Mouse (Mus musculus) kidney, embryonic 14.5 days (tissue): ENCODE results near the gene Raph1. TPM values are rescaled to one million over a fixed set of nuclear protein-coding genes. Genes with fewer than 3 reads are reported as not detected.
"Not testable (repeated sequence)": the region's sequence is repeated elsewhere in the genome, so short reads cannot be mapped to it uniquely, and the experiment has no call there.

ENCODE experiments used
- ATAC-seq: fragments of 200-750 bp; cut with Nextera tagmentation; 2 replicates; pipeline ENCODE4 v1.8.0; 2017; ENCODE audit warnings: moderate number of reproducible peaks, mild to moderate bottlenecking, moderate TSS enrichment, moderate library complexity; ENCODE audit not compliant: low FRiP score, low TSS enrichment
- H3K27ac ChIP-seq: fragments of 300-500 bp; sonication (generic); 2 replicates; pipeline ENCODE4 v1.5.1; 2014; ENCODE audit warnings: low read depth, mild to moderate bottlenecking, low read length, moderate library complexity, mixed read lengths
- H3K27me3 ChIP-seq: fragments of 300-500 bp; sonication (generic); 2 replicates; pipeline ENCODE4 v1.6.1; 2014; ENCODE audit warnings: mild to moderate bottlenecking, low read length; ENCODE audit not compliant: control insufficient read depth, insufficient read depth
- H3K36me3 ChIP-seq: fragments of 300-500 bp; sonication (generic); 2 replicates; pipeline ENCODE4 v1.6.1; 2014; ENCODE audit warnings: low read length, mixed read lengths; ENCODE audit not compliant: control insufficient read depth, insufficient read depth
- H3K4me1 ChIP-seq: fragments of 300-500 bp; sonication (generic); 2 replicates; pipeline ENCODE4 v1.6.1; 2014; ENCODE audit warnings: low read length, mixed read lengths; ENCODE audit not compliant: control insufficient read depth, insufficient read depth
- H3K4me2 ChIP-seq: fragments of 300-500 bp; sonication (generic); replicated peaks from 2 replicates; pipeline ENCODE4 v1.6.1; 2014; ENCODE audit warnings: low read depth, mild to moderate bottlenecking, low read length
- H3K4me3 ChIP-seq: fragments of 300-500 bp; sonication (generic); 2 replicates; pipeline ENCODE4 v1.5.1; 2014; ENCODE audit warnings: mild to moderate bottlenecking, low read length
- H3K9ac ChIP-seq: fragments of 300-500 bp; sonication (generic); 2 replicates; pipeline ENCODE4 v1.6.1; 2014; ENCODE audit warnings: low read depth, mild to moderate bottlenecking, low read length, moderate library complexity
- H3K9me3 ChIP-seq: fragments of 300-500 bp; sonication (generic); 2 replicates; pipeline ENCODE4 v1.6.1; 2016; ENCODE audit warnings: low read length; ENCODE audit not compliant: control insufficient read depth
- WGBS: fragments of 180-500 bp; shearing (Covaris S2); extraction: QIAGEN DNeasy Blood & Tissue Kit; methylation state at CpG from one replicate; pipeline ENCODE4 v1.1.7; 2014; 5-methylcytosine and 5-hydroxymethylcytosine counted together
- polyA plus RNA-seq: library from polyadenylated mRNA; unstranded; fragments of >200 nt; fragmentation: Nextera tagmentation; extraction: Ambion mirVana; gene quantifications from 2 replicates; pipeline ENCODE4 v1.2.1, GENCODE M21; 2014

The Raph1 gene
- polyA plus RNA-seq, 1 experiment from 2014 or later = 45.1 TPM

GRCm38 (mm10) chr1:60485649-60486048 is 81.3 kb downstream of the Raph1 start:
- ATAC-seq = no peak
- Histone ChIP-seq H3K27ac (no peak overlapping the region), H3K36me3 (peaks cover 38% of the 10 kb centered on the region), H3K27me3 (no peaks in the 10 kb centered on the region), H3K4me3 (no peak overlapping the region), H3K4me2 (no peak overlapping the region), H3K9ac (no peak overlapping the region), H3K4me1 (no peaks in the 10 kb centered on the region), H3K9me3 (no peaks in the 10 kb centered on the region)
- WGBS = 85% methylated on average over 3 of the region's 3 CpGs

GRCm38 (mm10) chr1:60482881-60483280 is 84.0 kb downstream of the Raph1 start:
- Histone ChIP-seq H3K27ac (no peak overlapping the region), H3K9me3 (no peaks in the 10 kb centered on the region), H3K4me1 (no peaks in the 10 kb centered on the region), H3K27me3 (no peaks in the 10 kb centered on the region), H3K4me3 (no peak overlapping the region), H3K4me2 (no peak overlapping the region), H3K9ac (no peak overlapping the region), H3K36me3 (peaks cover 24% of the 10 kb centered on the region; the same call in 1 of the 2 replicates)
- ATAC-seq = no peak
- 94% methylated on average over 1 of the region's 1 CpGs for WGBS

- H3K27ac ChIP-seq = no peak overlapping the region
- no peak overlapping the region for H3K4me3 ChIP-seq
- no peak overlapping the region for H3K4me2 ChIP-seq
- peaks cover 26% of the 10 kb centered on the region for H3K36me3 ChIP-seq
- no peak overlapping the region for H3K9ac ChIP-seq
- WGBS = 52% methylated on average over 1 of the region's 1 CpGs
- H3K9me3 ChIP-seq = no peaks in the 10 kb centered on the region
- no peaks in the 10 kb centered on the region for H3K4me1 ChIP-seq
- no peaks in the 10 kb centered on the region for H3K27me3 ChIP-seq
- ATAC-seq = no peak
These were observed 85.3 kb downstream of the Raph1 start for GRCm38 (mm10) chr1:60481561-60481960.

- WGBS = 93% methylated on average over 7 of the region's 7 CpGs
- no peaks in the 10 kb centered on the region for H3K27me3 ChIP-seq
- peaks cover 19% of the 10 kb centered on the region for H3K36me3 ChIP-seq
- ATAC-seq = no peak
- no peak overlapping the region for H3K27ac ChIP-seq
- no peak overlapping the region for H3K4me2 ChIP-seq
- H3K9ac ChIP-seq = no peak overlapping the region
- H3K4me3 ChIP-seq = no peak overlapping the region
- H3K4me1 ChIP-seq = no peaks in the 10 kb centered on the region
- H3K9me3 ChIP-seq = no peaks in the 10 kb centered on the region
These were observed 96.4 kb downstream of the Raph1 start for GRCm38 (mm10) chr1:60470541-60470940.

- Histone ChIP-seq H3K36me3 (peaks cover 17% of the 10 kb centered on the region), H3K9ac (no peak overlapping the region), H3K27me3 (no peaks in the 10 kb centered on the region), H3K27ac (no peak overlapping the region), H3K9me3 (no peaks in the 10 kb centered on the region), H3K4me1 (no peaks in the 10 kb centered on the region), H3K4me3 (no peak overlapping the region), H3K4me2 (no peak overlapping the region)
- no peak for ATAC-seq
- WGBS = 94% methylated on average over 2 of the region's 2 CpGs
These were observed 97.4 kb downstream of the Raph1 start for GRCm38 (mm10) chr1:60469491-60469890.

- Histone ChIP-seq H3K9ac (no peak overlapping the region), H3K27me3 (no peaks in the 10 kb centered on the region), H3K36me3 (peaks cover 10% of the 10 kb centered on the region; the same call in 1 of the 2 replicates), H3K4me1 (no peaks in the 10 kb centered on the region), H3K27ac (no peak overlapping the region), H3K9me3 (no peaks in the 10 kb centered on the region), H3K4me3 (no peak overlapping the region), H3K4me2 (no peak overlapping the region)
- WGBS = 87% methylated on average over 1 of the region's 1 CpGs
- no peak for ATAC-seq
These were observed 106.3 kb downstream of the Raph1 start for GRCm38 (mm10) chr1:60460623-60461022.

- 32% methylated on average over 1 of the region's 1 CpGs for WGBS
- no peak overlapping the region for H3K4me2 ChIP-seq
These were observed 117.0 kb downstream of the Raph1 start for GRCm38 (mm10) chr1:60449896-60450295.

GRCm38 (mm10) chr1:60447067-60447466 is 119.8 kb downstream of the Raph1 start:
- no peak for ATAC-seq
- Histone ChIP-seq H3K9me3 (no peaks in the 10 kb centered on the region), H3K4me1 (no peaks in the 10 kb centered on the region), H3K9ac (no peak overlapping the region), H3K4me2 (no peak overlapping the region), H3K27me3 (no peaks in the 10 kb centered on the region), H3K4me3 (no peak overlapping the region), H3K36me3 (peaks cover 33% of the 10 kb centered on the region), H3K27ac (no peak overlapping the region)
- 77% methylated on average over 12 of the region's 12 CpGs for WGBS

More at GRCm38 (mm10) chr1:60449896-60450295, 117.0 kb downstream of the Raph1 start:
- no peaks in the 10 kb centered on the region for H3K9me3 ChIP-seq
- H3K4me3 ChIP-seq = no peak overlapping the region
- no peak for ATAC-seq
- no peaks in the 10 kb centered on the region for H3K4me1 ChIP-seq
- H3K9ac ChIP-seq = no peak overlapping the region
- H3K27me3 ChIP-seq = no peaks in the 10 kb centered on the region
- no peak overlapping the region for H3K27ac ChIP-seq
- H3K36me3 ChIP-seq = peaks cover 38% of the 10 kb centered on the region

- peaks cover 15% of the 10 kb centered on the region for H3K36me3 ChIP-seq
- H3K4me2 ChIP-seq, ATAC-seq, H3K27ac ChIP-seq, H3K9ac ChIP-seq, H3K4me3 ChIP-seq, H3K4me1 ChIP-seq, H3K27me3 ChIP-seq, H3K9me3 ChIP-seq: not testable (repeated sequence)
- WGBS = 80% methylated on average over 5 of the region's 5 CpGs
These were observed 125.5 kb downstream of the Raph1 start for GRCm38 (mm10) chr1:60441438-60441837.
